Mouse (Mus musculus) subcutaneous adipose tissue, adult 2 months (tissue): ENCODE data around the gene Tmem220. TPM values are rescaled to one million over a fixed set of nuclear protein-coding genes. Genes with fewer than 3 reads are reported as not detected.

Experiments
- polyA plus RNA-seq: library from polyadenylated mRNA; depleted of rRNA; stranded (reverse); fragments of >200 nt; gene quantifications from 2 replicates; pipeline ENCODE4 v1.2.3, GENCODE M21; 2012; ENCODE audit warnings: low replicate concordance; rRNA removed

Tmem220 gene
- polyA plus RNA-seq: 3.0 and 6.5 TPM in 2 replicates

DNA sequence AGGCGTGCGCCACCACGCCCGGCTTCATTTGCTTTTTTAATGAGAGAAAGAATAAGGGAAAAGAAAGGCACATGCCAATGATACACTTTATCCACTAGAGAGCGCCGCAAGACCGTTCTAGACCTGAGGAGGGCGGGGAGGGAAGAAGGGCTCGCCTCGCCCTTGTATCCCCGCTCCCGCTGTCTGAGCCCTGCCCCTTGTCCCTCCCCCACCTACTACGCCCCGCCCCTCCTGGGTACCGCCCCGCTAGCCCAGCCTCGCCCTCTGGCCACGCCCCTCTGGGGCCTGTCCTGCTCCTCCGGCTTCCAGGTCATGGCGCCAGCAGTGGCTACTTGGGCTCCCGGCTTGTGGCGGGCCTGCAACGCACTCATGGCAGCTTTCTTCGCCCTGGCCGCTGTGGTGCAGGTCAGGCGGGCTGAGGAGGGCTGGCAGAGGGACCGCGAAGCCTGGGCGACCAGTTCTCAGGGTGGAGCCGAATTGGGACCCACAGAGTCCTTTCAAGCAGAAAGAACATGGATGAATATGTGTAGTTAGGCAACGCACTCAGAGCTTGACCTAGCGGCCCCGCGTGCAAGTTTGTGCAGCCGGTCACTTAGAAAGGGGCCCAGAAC, at the start of gene Tmem220:
TSS of gene Tmem220 (plus strand) at position 288 of the 611 bp plus-strand sequence.

DNA sequence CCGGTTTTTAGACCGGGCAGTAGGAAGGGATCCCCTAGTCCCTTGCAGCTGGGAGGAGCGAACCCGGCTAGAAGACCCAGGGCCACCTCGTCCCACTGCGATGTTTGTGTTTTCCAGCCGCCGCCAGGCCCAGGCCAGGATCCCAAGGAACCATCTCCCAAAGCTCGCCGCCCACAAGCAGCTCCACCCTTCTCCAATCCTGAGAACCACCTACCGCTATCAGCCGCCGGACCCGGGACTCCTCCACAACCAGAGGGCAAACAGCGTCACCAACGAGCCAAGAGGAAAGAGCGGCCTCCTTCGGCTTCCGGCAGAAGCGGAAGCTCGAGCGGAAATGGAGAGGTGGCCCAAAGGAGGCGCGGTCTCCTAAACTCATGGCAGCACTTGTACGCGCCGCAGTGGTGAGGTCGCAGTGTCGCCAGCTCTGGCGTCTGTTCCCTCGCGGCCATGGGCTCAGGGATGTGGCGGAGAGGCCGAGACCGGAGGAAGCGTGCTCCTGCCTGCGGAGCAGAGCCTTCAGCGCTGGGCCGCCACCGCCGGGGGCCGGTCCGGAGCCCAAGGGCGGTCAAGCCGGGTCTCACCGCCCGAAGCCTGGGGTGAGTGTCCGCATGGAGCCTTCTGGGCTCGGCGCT, 27.5 kb downstream of the Tmem220 start, which contains the start of the genes Adprm and Sco1:
TSS of gene Adprm (minus strand) at position 274 of the 632 bp plus-strand sequence.
TSS of gene Sco1 (plus strand) at position 350 of the 632 bp plus-strand sequence.

DNA sequence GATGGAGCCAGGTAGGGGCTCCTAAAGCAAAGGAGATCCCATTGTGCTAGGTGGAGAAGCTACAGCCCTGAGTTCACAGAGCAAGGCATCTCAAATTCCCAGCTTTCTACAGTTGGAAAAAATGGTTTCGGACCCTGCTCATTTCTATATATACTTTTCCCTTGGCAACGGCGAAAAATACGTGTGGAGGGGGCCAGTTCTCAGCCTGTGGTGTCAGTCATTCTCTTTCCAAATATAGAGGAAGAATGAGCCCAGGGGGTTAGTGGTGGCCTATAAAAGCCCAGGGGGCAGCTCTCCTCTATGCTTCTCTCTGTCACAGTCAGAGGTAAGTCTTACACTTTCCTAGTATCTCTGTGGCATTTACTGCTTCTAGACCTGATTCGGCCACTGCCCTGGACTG, 53.0 kb downstream of the Tmem220 start, which contains the start of gene Myh3:
TSS of gene Myh3 (plus strand) at position 301 of the 400 bp plus-strand sequence.

Other genes starting within 250 kb of the Tmem220 start
- not detected in 2 replicates for gene Pirt, start 113.2 kb upstream of the Tmem220 start, polyA plus RNA-seq
- gene Tmem238l, start 68.5 kb upstream of the Tmem220 start, polyA plus RNA-seq: 0.22 TPM in 1 of 2 replicates, not detected in the other
- gene Adprm, start 27.4 kb downstream of the Tmem220 start, polyA plus RNA-seq: 18.7 and 20.0 TPM in 2 replicates
- 4.3 and 5.3 TPM in 2 replicates for gene Sco1, start 27.5 kb downstream of the Tmem220 start, polyA plus RNA-seq
- gene Myh3, start 53.1 kb downstream of the Tmem220 start, polyA plus RNA-seq: not detected in 2 replicates
- 0.04 and 0.06 TPM in 2 replicates for gene Myh2, start 145.9 kb downstream of the Tmem220 start, polyA plus RNA-seq
- 0.03 and 0.06 TPM in 2 replicates for gene Myh1, start 174.9 kb downstream of the Tmem220 start, polyA plus RNA-seq
- gene Myh4, start 212.9 kb downstream of the Tmem220 start, polyA plus RNA-seq: not detected in 2 replicates